Mouse (Mus musculus): ENCODE data around the gene Ttc41.

- TF ChIP-seq CTCF (IDR thresholded peaks at IDR 0.05; ENCODE audit: extremely low read depth, insufficient read length, insufficient replicate concordance, low read depth, low read length) (no peak), POLR2A (IDR thresholded peaks at IDR 0.05; ENCODE audit: low read depth, low read length) (no peak)
Measured at GRCm38 (mm10) chr10:86776281-86776680, 70.7 kb downstream of the Ttc41 start.

Measured in small intestine, adult 2 months (tissue).